Mouse (Mus musculus): ENCODE data around the gene Hyal2. TPM values are rescaled to one million over a fixed set of nuclear protein-coding genes. Genes with fewer than 3 reads are reported as not detected.
A peak's percentile ranks its signal among the peaks of the same experiment; 100 is the strongest.

Hyal2 gene
- polyA plus RNA-seq, 1 experiment from 2014 or later, result 57.6 TPM

GRCm38 (mm10) chr9:107540420-107540819 is 27.3 kb upstream of the Hyal2 start:
- Histone ChIP-seq H3K27me3 (replicated peaks) (no peaks in the 10 kb centered on the region), H3K4me1 (peaks cover 56% of the 10 kb centered on the region), H3K9ac (no peak overlapping the region), H3K36me3 (peaks cover 61% of the 10 kb centered on the region), H3K4me3 (no peak overlapping the region), H3K9me3 (replicated peaks) (no peaks in the 10 kb centered on the region), H3K4me2 (no peak overlapping the region), H3K27ac (peak overlapping the region; percentile 28; the same call in 1 of the 2 replicates)
- 63% methylated on average over 4 of the region's 4 CpGs for WGBS (ENCODE audit: insufficient replicate concordance)
- ATAC-seq, result no peak

GRCm38 (mm10) chr9:107541005-107541404 is 26.7 kb upstream of the Hyal2 start:
- Histone ChIP-seq H3K4me3 (peak overlapping the region; percentile 68), H3K36me3 (peaks cover 61% of the 10 kb centered on the region), H3K27ac (peak overlapping the region; percentile 83; the same call in 1 of the 2 replicates), H3K27me3 (replicated peaks) (no peaks in the 10 kb centered on the region), H3K4me1 (peaks cover 55% of the 10 kb centered on the region), H3K9me3 (replicated peaks) (no peaks in the 10 kb centered on the region), H3K4me2 (peak overlapping the region; percentile 94), H3K9ac (no peak overlapping the region)
- ATAC-seq, result no peak; the same call in 1 of the 2 replicates
- whole genome bisulfite sequencing (ENCODE audit: insufficient replicate concordance), result 41% methylated on average over 10 of the region's 10 CpGs

- peak; percentile 81 for ATAC-seq
- Histone ChIP-seq H3K4me3 (peak within 1 kb of the TSS; percentile 68), H3K9me3 (replicated peaks) (no peaks in the 10 kb centered on the region), H3K4me1 (peaks cover 55% of the 10 kb centered on the region), H3K27me3 (replicated peaks) (no peaks in the 10 kb centered on the region), H3K27ac (peak within 1 kb of the TSS; percentile 83), H3K36me3 (peaks cover 58% of the 10 kb centered on the region), H3K4me2 (peak within 1 kb of the TSS; percentile 94), H3K9ac (peak within 1 kb of the TSS; percentile 75)
- WGBS (ENCODE audit: insufficient replicate concordance), result under 1% methylated on average over 46 of the region's 46 CpGs
Observed at GRCm38 (mm10) chr9:107541474-107542351, 26.0 kb upstream of the Hyal2 start, which contains the start of the genes Cyb561d2 and Nprl2. Cyb561d2 (minus strand) TSS chr9:107542193. Nprl2 (plus strand) TSS chr9:107542226.

- Histone ChIP-seq H3K4me3 (peak overlapping the region; percentile 68), H3K27ac (peak overlapping the region; percentile 83), H3K36me3 (peaks cover 52% of the 10 kb centered on the region), H3K27me3 (replicated peaks) (no peaks in the 10 kb centered on the region), H3K4me1 (peaks cover 55% of the 10 kb centered on the region), H3K9me3 (replicated peaks) (no peaks in the 10 kb centered on the region), H3K9ac (peak overlapping the region; percentile 75), H3K4me2 (peak overlapping the region; percentile 94)
- WGBS (ENCODE audit: insufficient replicate concordance), result 1% methylated on average over 11 of the region's 11 CpGs
- ATAC-seq, result peak; percentile 25
Observed at GRCm38 (mm10) chr9:107542352-107542686, 25.4 kb upstream of the Hyal2 start.

GRCm38 (mm10) chr9:107542721-107543120 is 25.0 kb upstream of the Hyal2 start:
- Histone ChIP-seq H3K36me3 (peaks cover 48% of the 10 kb centered on the region), H3K27me3 (replicated peaks) (no peaks in the 10 kb centered on the region), H3K4me1 (peaks cover 55% of the 10 kb centered on the region), H3K27ac (peak overlapping the region; percentile 83), H3K9ac (peak overlapping the region; percentile 75), H3K4me2 (peak overlapping the region; percentile 94), H3K9me3 (replicated peaks) (no peaks in the 10 kb centered on the region), H3K4me3 (peak overlapping the region; percentile 68)
- WGBS (ENCODE audit: insufficient replicate concordance), result 42% methylated on average over 8 of the region's 8 CpGs
- no peak for ATAC-seq

- Histone ChIP-seq H3K9me3 (replicated peaks) (no peaks in the 10 kb centered on the region), H3K27me3 (replicated peaks) (peaks cover 3% of the 10 kb centered on the region), H3K9ac (no peak overlapping the region), H3K4me1 (peaks cover 55% of the 10 kb centered on the region), H3K4me2 (peak overlapping the region; percentile 94), H3K27ac (no peak overlapping the region), H3K36me3 (peaks cover 42% of the 10 kb centered on the region), H3K4me3 (no peak overlapping the region; the same call in 1 of the 2 replicates)
- ATAC-seq, result no peak
- 77% methylated on average over 11 of the region's 11 CpGs for WGBS (ENCODE audit: insufficient replicate concordance)
Observed at GRCm38 (mm10) chr9:107543299-107543698, 24.4 kb upstream of the Hyal2 start.

GRCm38 (mm10) chr9:107544196-107544700 is 23.5 kb upstream of the Hyal2 start:
- Histone ChIP-seq H3K9ac (no peak overlapping the region), H3K27ac (no peak overlapping the region), H3K4me1 (peaks cover 55% of the 10 kb centered on the region), H3K27me3 (replicated peaks) (peaks cover 13% of the 10 kb centered on the region), H3K4me3 (no peak overlapping the region), H3K9me3 (replicated peaks) (no peaks in the 10 kb centered on the region), H3K4me2 (no peak overlapping the region), H3K36me3 (peaks cover 33% of the 10 kb centered on the region)
- WGBS (ENCODE audit: insufficient replicate concordance), result 90% methylated on average over 17 of the region's 17 CpGs
- no peak for ATAC-seq

- peaks cover 53% of the 10 kb centered on the region for H3K4me1 ChIP-seq
- peaks cover 28% of the 10 kb centered on the region for H3K36me3 ChIP-seq
- 88% methylated on average over 12 of the region's 12 CpGs for WGBS (ENCODE audit: insufficient replicate concordance)
- no peak overlapping the region for H3K9ac ChIP-seq
- ATAC-seq, result no peak
- H3K4me3 ChIP-seq, result no peak overlapping the region
- no peak overlapping the region for H3K27ac ChIP-seq
- no peak overlapping the region for H3K4me2 ChIP-seq
- H3K27me3 ChIP-seq (replicated peaks), result peaks cover 17% of the 10 kb centered on the region
- no peaks in the 10 kb centered on the region for H3K9me3 ChIP-seq (replicated peaks)
Observed at GRCm38 (mm10) chr9:107544729-107545128, 23.0 kb upstream of the Hyal2 start.

GRCm38 (mm10) chr9:107545199-107545598 is 22.5 kb upstream of the Hyal2 start:
- no peak overlapping the region for H3K4me2 ChIP-seq
- H3K4me3 ChIP-seq, result no peak overlapping the region
- no peak overlapping the region for H3K27ac ChIP-seq
- H3K9me3 ChIP-seq (replicated peaks), result no peaks in the 10 kb centered on the region
- no peak for ATAC-seq
- H3K9ac ChIP-seq, result no peak overlapping the region
- H3K4me1 ChIP-seq, result peaks cover 55% of the 10 kb centered on the region
- 77% methylated on average over 10 of the region's 10 CpGs for WGBS (ENCODE audit: insufficient replicate concordance)
- H3K27me3 ChIP-seq (replicated peaks), result peaks cover 22% of the 10 kb centered on the region
- peaks cover 23% of the 10 kb centered on the region for H3K36me3 ChIP-seq

GRCm38 (mm10) chr9:107545602-107546001 is 22.1 kb upstream of the Hyal2 start:
- H3K4me3 ChIP-seq, result no peak overlapping the region
- H3K27ac ChIP-seq, result no peak overlapping the region
- no peaks in the 10 kb centered on the region for H3K9me3 ChIP-seq (replicated peaks)
- no peak overlapping the region for H3K4me2 ChIP-seq
- no peak overlapping the region for H3K9ac ChIP-seq
- H3K4me1 ChIP-seq, result peaks cover 56% of the 10 kb centered on the region
- no peak for ATAC-seq
- WGBS (ENCODE audit: insufficient replicate concordance), result 8% methylated on average over 3 of the region's 3 CpGs
- peaks cover 21% of the 10 kb centered on the region for H3K36me3 ChIP-seq
- H3K27me3 ChIP-seq (replicated peaks), result peaks cover 26% of the 10 kb centered on the region

GRCm38 (mm10) chr9:107547026-107547425 is 20.7 kb upstream of the Hyal2 start, which contains the start of gene Zmynd10:
Zmynd10 (plus strand) TSS chr9:107547298.
- peak within 1 kb of the TSS; percentile 16; the same call in 1 of the 2 replicates for H3K4me3 ChIP-seq
- 4% methylated on average over 20 of the region's 20 CpGs for WGBS (ENCODE audit: insufficient replicate concordance)
- peak; percentile 71 for ATAC-seq
- H3K9ac ChIP-seq, result no peak within 1 kb of the TSS; the same call in 1 of the 2 replicates
- peaks cover 60% of the 10 kb centered on the region for H3K4me1 ChIP-seq
- H3K9me3 ChIP-seq (replicated peaks), result no peaks in the 10 kb centered on the region
- H3K36me3 ChIP-seq, result peaks cover 21% of the 10 kb centered on the region
- peaks cover 40% of the 10 kb centered on the region for H3K27me3 ChIP-seq (replicated peaks)
- peak within 1 kb of the TSS; percentile 64 for H3K4me2 ChIP-seq
- H3K27ac ChIP-seq, result no peak within 1 kb of the TSS

GRCm38 (mm10) chr9:107547957-107548356 is 19.8 kb upstream of the Hyal2 start:
- Histone ChIP-seq H3K4me3 (no peak overlapping the region), H3K4me2 (no peak overlapping the region), H3K9me3 (replicated peaks) (no peaks in the 10 kb centered on the region), H3K36me3 (peaks cover 21% of the 10 kb centered on the region), H3K4me1 (peaks cover 61% of the 10 kb centered on the region), H3K27me3 (replicated peaks) (peaks cover 45% of the 10 kb centered on the region), H3K27ac (no peak overlapping the region), H3K9ac (no peak overlapping the region)
- WGBS (ENCODE audit: insufficient replicate concordance), result 69% methylated on average over 5 of the region's 5 CpGs
- no peak for ATAC-seq

Measured in liver, embryonic 12.5 days (tissue).